16 mouse cellular contexts compared by ENCODE assay signal in the genomic region with DNA sequence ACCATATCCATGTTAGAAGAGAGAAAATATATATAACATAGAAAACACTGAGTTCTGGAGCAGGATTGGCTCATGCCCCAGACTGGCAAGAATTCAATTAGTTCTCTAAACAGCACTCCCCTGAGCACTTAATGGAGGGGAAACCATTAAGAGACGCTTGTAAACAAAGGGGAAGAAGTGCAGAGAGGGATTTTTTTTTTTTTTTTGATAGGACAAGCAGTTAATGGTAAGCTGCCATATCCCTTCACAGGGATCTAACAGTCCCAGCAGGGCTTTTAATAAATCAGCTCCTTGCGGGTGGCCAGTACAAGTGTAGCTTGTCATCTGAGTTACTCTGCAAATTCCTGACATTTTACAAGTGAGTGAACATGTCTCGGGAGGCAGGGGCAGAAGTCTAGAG.
DNase-seq lines count a peak whose midpoint lies in the region; ATAC-seq and TF ChIP-seq lines count a peak whose summit lies in the region.
"Had no signal": no experiment of that assay in that cellular context is flagged by ENCODE, and none has a peak within 500 bp of the region (broad histone marks: within the 10 kb centered on the region; RNA-seq: fewer than 3 reads in every experiment).

No protein-coding gene starts in this region.

- intact Hi-C loops in gastrocnemius, postnatal 14 days (cut with DNase I; ENCODE audit: low total_unique reads), result no loop called here

- WGBS in forebrain, embryonic 16.5 days, result 16% methylated on average over 3 of the region's 3 CpGs
- 35% methylated on average over 3 of the region's 3 CpGs for WGBS in forebrain, embryonic 12.5 days
- WGBS in limb, embryonic 13.5 days, result 14% methylated on average over 3 of the region's 3 CpGs
- 39% methylated on average over 3 of the region's 3 CpGs for WGBS in embryonic facial prominence, embryonic 10.5 days

- in situ Hi-C loops in Patski (cut with MboI; ENCODE audit: low pct_unique_long_range_greater_than_20kb), result loop anchor here (25.0 kb wide), 1 partner anchor 922 kb away; the partner anchor contains the start of gene Ptprk

- peak; percentile 3 for DNase-seq in Patski (ENCODE audit: low read depth, low spot score)
- DNase-seq in kidney, adult 8-10 months, result peak; percentile 6 to 15
- no peak for DNase-seq in urinary bladder, postnatal 10 days (ENCODE audit: low spot score)
- DNase-seq in embryonic facial prominence, embryonic 10.5 days (ENCODE audit: low spot score), result no peak
- DNase-seq in gastrocnemius, postnatal 14 days, result no peak
- DNase-seq: cerebellum, adult 11-12 months; gastrocnemius, adult 2 months; layer of hippocampus, postnatal 36 days; lung, postnatal 36 days had no signal

- no peaks in the 10 kb centered on the region for H3K36me3 ChIP-seq in forebrain, embryonic 16.5 days (ENCODE audit: control insufficient read depth, insufficient read depth)
- no peaks in the 10 kb centered on the region for H3K36me3 ChIP-seq in forebrain, embryonic 12.5 days (replicated peaks)
- H3K36me3 ChIP-seq in limb, embryonic 13.5 days, result no peaks in the 10 kb centered on the region
- no peaks in the 10 kb centered on the region for H3K36me3 ChIP-seq in embryonic facial prominence, embryonic 10.5 days (replicated peaks)
- H3K36me3 ChIP-seq: embryonic facial prominence, embryonic 12.5 days; forebrain, embryonic 10.5 days; heart, embryonic 13.5 days; intestine, embryonic 15.5 days had no signal

- ATAC-seq in forebrain, embryonic 16.5 days, result 0 out of 2 replicates have a peak, but pooled peaks have one; percentile 23
- ATAC-seq in forebrain, embryonic 12.5 days (ENCODE audit: low FRiP score), result no peak
- ATAC-seq in Patski, result peak; percentile 47
- ATAC-seq in limb, embryonic 13.5 days (ENCODE audit: low FRiP score, low read depth), result peak; percentile 66
- ATAC-seq: intestine, embryonic 15.5 days had no signal

- no peaks in the 10 kb centered on the region for H3K9me3 ChIP-seq in forebrain, embryonic 16.5 days (ENCODE audit: control insufficient read depth, low read length)
- no peaks in the 10 kb centered on the region for H3K9me3 ChIP-seq in forebrain, embryonic 12.5 days
- no peaks in the 10 kb centered on the region for H3K9me3 ChIP-seq in limb, embryonic 13.5 days
- no peaks in the 10 kb centered on the region for H3K9me3 ChIP-seq in embryonic facial prominence, embryonic 10.5 days
- H3K9me3 ChIP-seq: embryonic facial prominence, embryonic 12.5 days; forebrain, embryonic 10.5 days; heart, embryonic 13.5 days; intestine, embryonic 15.5 days had no signal

- H3K4me1 ChIP-seq in forebrain, embryonic 16.5 days (replicated peaks; ENCODE audit: control insufficient read depth, insufficient read depth, low read length), result peaks cover 2% of the 10 kb centered on the region; the same call in 1 of the 2 replicates
- no peaks in the 10 kb centered on the region for H3K4me1 ChIP-seq in forebrain, embryonic 12.5 days
- H3K4me1 ChIP-seq in limb, embryonic 13.5 days, result peaks cover 7% of the 10 kb centered on the region; the same call in 1 of the 2 replicates
- no peaks in the 10 kb centered on the region for H3K4me1 ChIP-seq in embryonic facial prominence, embryonic 10.5 days
- H3K4me1 ChIP-seq: embryonic facial prominence, embryonic 12.5 days; forebrain, embryonic 10.5 days; intestine, embryonic 15.5 days had no signal

- TF ChIP-seq CTCF in Patski (IDR thresholded peaks at IDR 0.05), result no peak

- CTCF ChIA-PET in Patski (lab: Charles Lee), result interaction anchor here (1.5 kb wide), 1 partner anchor 72 kb away, joined by 3 read pairs; no protein-coding TSS in a partner anchor

- H3K27me3 ChIP-seq in forebrain, embryonic 16.5 days (replicated peaks; ENCODE audit: control insufficient read depth, insufficient read depth, low read length), result no peaks in the 10 kb centered on the region
- no peaks in the 10 kb centered on the region for H3K27me3 ChIP-seq in forebrain, embryonic 12.5 days
- H3K27me3 ChIP-seq in Patski, result peaks cover 6% of the 10 kb centered on the region
- peaks cover 6% of the 10 kb centered on the region for H3K27me3 ChIP-seq in limb, embryonic 13.5 days
- H3K27me3 ChIP-seq in embryonic facial prominence, embryonic 10.5 days (replicated peaks; ENCODE audit: low read depth, poor library complexity, severe bottlenecking), result no peaks in the 10 kb centered on the region
- H3K27me3 ChIP-seq: embryonic facial prominence, embryonic 12.5 days; heart, embryonic 13.5 days; intestine, embryonic 15.5 days had no signal

- no peak overlapping the region for H3K4me3 ChIP-seq in forebrain, embryonic 16.5 days (replicated peaks; ENCODE audit: low read length)
- no peak overlapping the region for H3K4me3 ChIP-seq in forebrain, embryonic 12.5 days (replicated peaks)
- no peak overlapping the region for H3K4me3 ChIP-seq in limb, embryonic 13.5 days
- no peak overlapping the region for H3K4me3 ChIP-seq in embryonic facial prominence, embryonic 10.5 days
- H3K4me3 ChIP-seq: embryonic facial prominence, embryonic 12.5 days; forebrain, embryonic 10.5 days; gastrocnemius, adult 2 months; heart, embryonic 13.5 days; intestine, embryonic 15.5 days had no signal

- H3K9ac ChIP-seq in forebrain, embryonic 16.5 days (replicated peaks; ENCODE audit: low read depth, low read length), result no peak overlapping the region
- no peak overlapping the region for H3K9ac ChIP-seq in forebrain, embryonic 12.5 days
- no peak overlapping the region for H3K9ac ChIP-seq in limb, embryonic 13.5 days
- H3K9ac ChIP-seq: embryonic facial prominence, embryonic 12.5 days; heart, embryonic 13.5 days; intestine, embryonic 15.5 days had no signal

- POLR2A ChIA-PET in Patski (lab: Charles Lee), result no interaction called here

- H3K27ac ChIP-seq in forebrain, embryonic 16.5 days (ENCODE audit: low read length), result no peak overlapping the region
- no peak overlapping the region for H3K27ac ChIP-seq in forebrain, embryonic 12.5 days
- no peak overlapping the region for H3K27ac ChIP-seq in limb, embryonic 13.5 days
- no peak overlapping the region for H3K27ac ChIP-seq in embryonic facial prominence, embryonic 10.5 days (replicated peaks)
- H3K27ac ChIP-seq: embryonic facial prominence, embryonic 12.5 days; forebrain, embryonic 10.5 days; gastrocnemius, adult 2 months; heart, embryonic 13.5 days; intestine, embryonic 15.5 days had no signal

- no peak overlapping the region for H3K4me2 ChIP-seq in forebrain, embryonic 16.5 days (ENCODE audit: low read length)
- H3K4me2 ChIP-seq in forebrain, embryonic 12.5 days, result no peak overlapping the region
- no peak overlapping the region for H3K4me2 ChIP-seq in limb, embryonic 13.5 days (replicated peaks)
- H3K4me2 ChIP-seq: embryonic facial prominence, embryonic 12.5 days; heart, embryonic 13.5 days; intestine, embryonic 15.5 days had no signal

Comparison
In these comparisons a context has a peak if more than half of its experiments do, and no peak if none do; other contexts are left out.
1. DNase-seq: peak in Patski (single experiment) and kidney, adult 8-10 months (2 of 2); none in urinary bladder, postnatal 10 days (single experiment), embryonic facial prominence, embryonic 10.5 days (single experiment) and gastrocnemius, postnatal 14 days (single experiment).